Mouse (Mus musculus): ENCODE measurements around the gene Dmbx1.

- no peak for TF ChIP-seq CTCF (IDR thresholded peaks at IDR 0.05; ENCODE audit: extremely low read depth, insufficient read depth, insufficient read length, insufficient replicate concordance)
- TF ChIP-seq POLR2A (IDR thresholded peaks at IDR 0.05; ENCODE audit: low read depth, low read length), result no peak
These were observed 60.9 kb downstream of the Dmbx1 start for GRCm38 (mm10) chr4:115878828-115879227.
